Mouse (Mus musculus) G1E (cell line): ENCODE results near the gene Rgs3.

ENCODE experiments used
- CTCF ChIP-seq: IDR thresholded peaks from 2 replicates; pipeline ENCODE4 v1.5.1; 2012; ENCODE audit warnings: low read depth, low read length, inconsistent platforms, mixed read lengths
- GATA1 ChIP-seq: IDR thresholded peaks from 2 replicates; pipeline ENCODE4 v1.6.1; 2012; ENCODE audit warnings: borderline replicate concordance, low read length, inconsistent platforms, mixed read lengths
- POLR2AphosphoS5 ChIP-seq: IDR thresholded peaks from 2 replicates; pipeline ENCODE4 v1.6.1; 2012; ENCODE audit warnings: low read depth, low read length, inconsistent platforms; ENCODE audit not compliant: insufficient replicate concordance
- TAL1 ChIP-seq: conservative IDR thresholded peaks from 2 replicates; pipeline ENCODE4 v1.6.1; 2012; ENCODE audit warnings: low read depth, low read length, inconsistent platforms, mixed read lengths

- TF ChIP-seq CTCF (no peak), GATA1 (no peak), POLR2AphosphoS5 (no peak), TAL1 (no peak)
Measured at GRCm38 (mm10) chr4:62567696-62568095, 8.0 kb downstream of the Rgs3 start.
